ENCODE assay signal across 9 mouse cellular contexts in genomic region chr7:112400175-112400574, GRCm38 (mm10). TPM values are rescaled to one million over a fixed set of nuclear protein-coding genes. Genes with fewer than 3 reads are reported as not detected.
DNase-seq lines count a peak whose midpoint lies in the region; ATAC-seq and TF ChIP-seq lines count a peak whose summit lies in the region.
"Had no signal": no experiment of that assay in that cellular context is flagged by ENCODE, and none has a peak within 500 bp of the region (broad histone marks: within the 10 kb centered on the region; RNA-seq: fewer than 3 reads in every experiment).

No protein-coding gene starts in this region.

- H3K27ac ChIP-seq in kidney, adult 2 months (ENCODE audit: insufficient read depth, low read depth, low read length): no peak overlapping the region
- H3K27ac ChIP-seq in liver, embryonic 11.5 days (ENCODE audit: low read depth, low read length): no peak overlapping the region
- H3K27ac ChIP-seq in neural tube, embryonic 13.5 days (replicated peaks): no peak overlapping the region
- H3K27ac ChIP-seq: heart, embryonic 13.5 days had no signal

- no peak overlapping the region for H3K9ac ChIP-seq in liver, embryonic 11.5 days (ENCODE audit: low read depth, low read length)
- no peak overlapping the region for H3K9ac ChIP-seq in neural tube, embryonic 13.5 days
- H3K9ac ChIP-seq: heart, embryonic 13.5 days had no signal

- no peaks in the 10 kb centered on the region for H3K9me3 ChIP-seq in liver, embryonic 11.5 days (ENCODE audit: control insufficient read depth, low read length)
- no peaks in the 10 kb centered on the region for H3K9me3 ChIP-seq in neural tube, embryonic 13.5 days
- H3K9me3 ChIP-seq: heart, embryonic 13.5 days had no signal

- 35% methylated on average over 6 of the region's 6 CpGs for WGBS in kidney, adult 2 months
- WGBS in liver, embryonic 11.5 days: 46% methylated on average over 6 of the region's 6 CpGs
- WGBS in neural tube, embryonic 13.5 days: 43% methylated on average over 6 of the region's 6 CpGs

- no peak overlapping the region for H3K4me3 ChIP-seq in kidney, adult 2 months (ENCODE audit: insufficient read depth, low read depth, low read length)
- no peak overlapping the region for H3K4me3 ChIP-seq in liver, embryonic 11.5 days (ENCODE audit: low read depth, low read length)
- H3K4me3 ChIP-seq in neural tube, embryonic 13.5 days: no peak overlapping the region
- H3K4me3 ChIP-seq: heart, embryonic 13.5 days had no signal

- no peak for TF ChIP-seq POLR2A in kidney, adult 2 months (IDR thresholded peaks at IDR 0.05; ENCODE audit: low read depth, low read length)

- H3K36me3 ChIP-seq in kidney, adult 2 months (ENCODE audit: control insufficient read depth, insufficient read depth, low read length): no peaks in the 10 kb centered on the region
- no peaks in the 10 kb centered on the region for H3K36me3 ChIP-seq in liver, embryonic 11.5 days (ENCODE audit: control insufficient read depth, insufficient read depth, low read length)
- H3K36me3 ChIP-seq in neural tube, embryonic 13.5 days: no peaks in the 10 kb centered on the region
- H3K36me3 ChIP-seq: heart, embryonic 13.5 days had no signal

- no peak overlapping the region for H3K4me2 ChIP-seq in liver, embryonic 11.5 days
- H3K4me2 ChIP-seq in neural tube, embryonic 13.5 days: no peak overlapping the region
- H3K4me2 ChIP-seq: heart, embryonic 13.5 days had no signal

- no peaks in the 10 kb centered on the region for H3K27me3 ChIP-seq in kidney, adult 2 months (replicated peaks; ENCODE audit: control insufficient read depth, insufficient read depth, low read length)
- H3K27me3 ChIP-seq in liver, embryonic 11.5 days (replicated peaks; ENCODE audit: control insufficient read depth, insufficient read depth, low read length): no peaks in the 10 kb centered on the region
- no peaks in the 10 kb centered on the region for H3K27me3 ChIP-seq in neural tube, embryonic 13.5 days
- H3K27me3 ChIP-seq: heart, embryonic 13.5 days had no signal

- TF ChIP-seq CTCF in kidney, adult 2 months (conservative IDR thresholded peaks at IDR 0.05; ENCODE audit: insufficient read depth, insufficient read length, low read depth, low read length): peak; percentile 98

- peaks cover 4% of the 10 kb centered on the region; the same call in 1 of the 2 replicates for H3K4me1 ChIP-seq in kidney, adult 2 months (ENCODE audit: control insufficient read depth, insufficient read depth, low read length)
- no peaks in the 10 kb centered on the region for H3K4me1 ChIP-seq in liver, embryonic 11.5 days (replicated peaks; ENCODE audit: control insufficient read depth, insufficient read depth, low read length)
- peaks cover 10% of the 10 kb centered on the region; the same call in 1 of the 2 replicates for H3K4me1 ChIP-seq in neural tube, embryonic 13.5 days (replicated peaks)

- peak; percentile 64 for DNase-seq in adrenal gland, adult 8-10 months
- DNase-seq in embryo, embryonic 10.5 days (ENCODE audit: low spot score): peak; percentile 94
- peak; percentile 53 for DNase-seq in gastrocnemius, postnatal 25 days
- DNase-seq in kidney, adult 2 months: peak; percentile 87
- DNase-seq in liver, embryonic 11.5 days (ENCODE audit: low spot score): peak; percentile 57
- DNase-seq in thymus, postnatal 25 days: peak; percentile 48

- ATAC-seq in CD4-positive, CD25-positive, alpha-beta regulatory T cell, adult 4 months: peak; percentile 56
- no peak for ATAC-seq in liver, embryonic 11.5 days (replicated peaks; ENCODE audit: low FRiP score)
- ATAC-seq in neural tube, embryonic 13.5 days (ENCODE audit: low read depth): peak; percentile 43; the same call in 1 of the 2 replicates

RNA-seq across cellular contexts. Expression of gene Parva, which starts 27.1 kb away (rescaled TPM):
- polyA plus RNA-seq in CD4-positive, CD25-positive, alpha-beta regulatory T cell, adult 4 months (2017; shearing (Covaris generic)): not detected
- total RNA-seq in adrenal gland, adult 8-10 months (2022): 100 to 1,000 TPM in 2 of 4 experiments, 10 to 100 TPM in 2; 84.9 to 116 (median 99.1) TPM
- total RNA-seq in gastrocnemius, postnatal 25 days (2021): 10 to 100 TPM; 19.0 to 22.7 TPM
- polyA plus RNA-seq in kidney, adult 2 months (2012; rRNA removed): 78.3 and 82.5 TPM in 2 replicates
- 24.3 and 28.8 TPM in 2 replicates for polyA plus RNA-seq in liver, embryonic 11.5 days (2014; fragmentation: Nextera tagmentation; extraction: Ambion mirVana)
- 26.2 and 31.7 TPM in 2 replicates for polyA plus RNA-seq in neural tube, embryonic 13.5 days (2015; fragmentation: Nextera tagmentation; extraction: Ambion mirVana)

Comparison
In these comparisons a context has a peak if more than half of its experiments do, and no peak if none do; other contexts are left out.
1. RNA of gene Parva, which starts 27.1 kb away (polyA plus RNA-seq): 78.3 to 82.5 TPM in kidney, adult 2 months, 26.2 to 31.7 TPM in neural tube, embryonic 13.5 days and 24.3 to 28.8 TPM in liver, embryonic 11.5 days; not detected in CD4-positive, CD25-positive, alpha-beta regulatory T cell, adult 4 months; every median in the first group is over 10 times any median in the second.
2. Peak in every context shown above with its lines, with median percentiles within 50 percentile points of each other: DNase-seq.